Mouse (Mus musculus) limb, embryonic 10.5 days (tissue): ENCODE measurements around the gene Slc25a21. TPM values are rescaled to one million over a fixed set of nuclear protein-coding genes. Genes with fewer than 3 reads are reported as not detected.
A peak's percentile ranks its signal among the peaks of the same experiment; 100 is the strongest.

Experiments
- DNase-seq: peaks from one replicate; pipeline ENCODE4 v3.0.0-alpha.2; 2017; ENCODE audit warnings: low spot score
- H3K27ac ChIP-seq: fragments of 300-500 bp; sonication (generic); 2 replicates; pipeline ENCODE4 v1.5.1; 2016; ENCODE audit warnings: mild to moderate bottlenecking
- H3K27me3 ChIP-seq: fragments of 300-500 bp; sonication (generic); 2 replicates; pipeline ENCODE4 v1.6.1; 2016; ENCODE audit warnings: low read depth, mild to moderate bottlenecking; ENCODE audit not compliant: poor library complexity, severe bottlenecking
- H3K36me3 ChIP-seq: fragments of 300-500 bp; sonication (generic); 2 replicates; pipeline ENCODE4 v1.6.1; 2016; ENCODE audit warnings: mild to moderate bottlenecking, moderate library complexity
- H3K4me1 ChIP-seq: fragments of 300-500 bp; sonication (generic); 2 replicates; pipeline ENCODE4 v1.6.1; 2016
- H3K4me3 ChIP-seq: fragments of 300-500 bp; sonication (generic); 2 replicates; pipeline ENCODE4 v1.5.1; 2016; ENCODE audit warnings: mild to moderate bottlenecking, moderate library complexity
- H3K9me3 ChIP-seq: fragments of 300-500 bp; sonication (generic); replicated peaks from 2 replicates; pipeline ENCODE4 v1.6.1; 2016; ENCODE audit warnings: mild to moderate bottlenecking
- WGBS: fragments of 180-500 bp; shearing (Covaris S2); methylation state at CpG from one replicate; pipeline ENCODE4 v1.1.7; 2016; 5-methylcytosine and 5-hydroxymethylcytosine counted together
- polyA plus RNA-seq: library from polyadenylated mRNA; unstranded; fragments of >200 nt; fragmentation: Nextera tagmentation; extraction: Ambion mirVana; gene quantifications from 2 replicates; pipeline ENCODE4 v1.2.1, GENCODE M21; 2016

Gene Slc25a21
- polyA plus RNA-seq, 1 experiment from 2014 or later: 1.6 TPM

DNA sequence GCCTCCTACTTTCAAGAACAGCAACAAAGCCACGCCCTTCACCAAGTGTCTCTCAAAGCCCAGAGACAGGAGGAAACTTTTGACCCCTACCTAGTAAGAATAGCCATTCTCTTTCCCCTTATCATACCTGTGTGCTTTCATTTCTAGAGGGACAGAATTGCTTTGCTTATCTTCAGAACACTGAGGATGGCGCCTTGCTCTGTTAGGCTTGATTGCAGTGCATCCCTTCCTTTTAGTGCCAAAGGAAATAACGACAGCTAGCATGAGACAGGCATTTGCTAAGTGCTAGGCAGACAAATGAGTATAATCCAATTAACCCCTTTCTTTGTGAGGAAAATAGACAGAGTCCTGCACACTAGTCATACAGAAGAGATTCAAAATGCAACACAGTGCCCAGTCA is 34.4 kb downstream of the Slc25a21 start:
- no peak for DNase-seq
- no peaks in the 10 kb centered on the region for H3K36me3 ChIP-seq
- no peak overlapping the region for H3K27ac ChIP-seq
- H3K27me3 ChIP-seq: no peaks in the 10 kb centered on the region
- no peaks in the 10 kb centered on the region for H3K9me3 ChIP-seq
- H3K4me1 ChIP-seq: peaks cover 7% of the 10 kb centered on the region
- H3K4me3 ChIP-seq: no peak overlapping the region
- 61% methylated on average over 3 of the region's 3 CpGs for WGBS

DNA sequence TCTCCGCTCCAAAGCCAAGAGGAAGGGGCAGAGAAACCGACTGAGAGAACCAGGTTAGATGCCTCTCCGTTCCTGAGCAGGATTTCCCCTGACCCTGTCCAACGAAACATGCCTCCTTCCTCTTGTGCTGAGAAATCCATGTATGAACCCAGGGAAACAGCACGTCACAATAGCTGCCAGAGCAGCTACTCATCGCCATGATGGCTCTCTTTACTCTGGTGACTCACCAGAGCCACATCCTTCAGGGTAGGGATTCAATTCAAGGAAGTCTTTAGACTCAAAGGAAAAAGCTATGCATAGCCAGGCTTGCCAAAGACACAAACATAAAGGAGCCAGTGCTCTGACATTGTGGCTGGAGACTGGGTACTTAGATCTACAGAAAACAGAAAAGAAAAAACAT is 37.4 kb downstream of the Slc25a21 start:
- no peaks in the 10 kb centered on the region for H3K9me3 ChIP-seq
- H3K4me3 ChIP-seq: no peak overlapping the region
- H3K27me3 ChIP-seq: no peaks in the 10 kb centered on the region
- DNase-seq: no peak
- H3K4me1 ChIP-seq: peaks cover 7% of the 10 kb centered on the region
- no peak overlapping the region for H3K27ac ChIP-seq
- WGBS: 85% methylated on average over 6 of the region's 6 CpGs
- no peaks in the 10 kb centered on the region for H3K36me3 ChIP-seq

DNA sequence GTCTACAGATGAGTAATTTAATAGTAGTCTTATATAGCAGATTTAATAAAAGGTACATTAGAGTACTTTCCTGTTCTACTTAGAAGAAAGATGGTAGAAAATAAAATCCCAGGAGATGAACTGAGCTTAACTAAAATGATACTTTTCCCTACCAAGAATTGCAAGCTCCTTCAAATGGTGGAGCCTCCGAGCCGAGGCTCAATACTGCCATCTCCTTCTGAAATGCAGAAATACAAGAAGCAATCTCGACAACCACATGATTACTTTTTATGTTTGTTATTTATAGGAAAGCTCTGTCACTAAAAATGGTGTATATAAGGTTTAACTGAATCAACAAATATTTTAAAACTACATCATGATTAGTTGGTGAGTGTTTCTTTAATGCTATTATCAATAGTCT is 39.0 kb downstream of the Slc25a21 start:
- DNase-seq: no peak
- Histone ChIP-seq H3K27me3 (no peaks in the 10 kb centered on the region), H3K9me3 (no peaks in the 10 kb centered on the region), H3K4me1 (peaks cover 7% of the 10 kb centered on the region), H3K36me3 (no peaks in the 10 kb centered on the region), H3K4me3 (no peak overlapping the region), H3K27ac (no peak overlapping the region)
- WGBS: 70% methylated on average over 3 of the region's 3 CpGs

DNA sequence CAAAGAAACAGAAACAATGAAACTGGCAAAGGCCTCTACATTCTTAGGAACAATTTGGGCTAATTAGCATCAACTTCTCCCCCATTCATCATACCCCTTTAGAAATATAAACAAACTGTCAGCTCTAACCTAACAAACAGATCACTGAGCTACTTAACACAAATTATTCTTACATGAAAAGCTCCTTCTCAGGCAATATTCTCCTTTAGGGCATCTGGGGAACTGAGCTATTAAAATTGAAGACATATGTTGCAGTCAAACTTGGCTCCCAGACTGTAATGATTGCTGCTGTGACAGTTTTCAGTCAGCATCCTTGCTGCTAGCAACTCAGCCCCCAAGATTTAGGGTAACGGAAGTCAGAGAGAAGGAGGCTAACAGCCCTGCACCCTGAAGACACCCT is 58.3 kb downstream of the Slc25a21 start:
- peak overlapping the region; percentile 53; the same call in 1 of the 2 replicates for H3K27ac ChIP-seq
- 42% methylated on average over 1 of the region's 1 CpGs for WGBS

DNA sequence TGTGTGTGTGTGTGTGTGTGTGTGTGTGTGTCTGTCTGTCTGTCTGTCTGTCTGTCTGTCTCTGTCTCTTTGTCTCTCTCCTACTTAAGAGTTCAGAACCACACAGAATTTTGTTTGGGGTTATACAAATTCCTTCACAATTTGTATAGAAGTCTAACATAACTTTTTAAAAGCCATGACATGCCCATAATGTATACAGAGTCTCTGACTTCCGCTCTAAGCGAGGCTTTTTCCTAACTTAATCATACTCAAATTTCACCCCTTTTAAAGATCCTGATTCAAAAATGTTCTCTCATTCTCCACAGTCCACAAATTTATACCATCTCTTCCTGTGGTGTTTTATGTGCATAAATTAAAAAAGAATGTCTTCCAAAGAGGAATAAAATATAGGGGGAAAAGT is 59.5 kb downstream of the Slc25a21 start:
- Histone ChIP-seq H3K27ac (no peak overlapping the region), H3K36me3 (no peaks in the 10 kb centered on the region), H3K27me3 (no peaks in the 10 kb centered on the region), H3K4me1 (peaks cover 37% of the 10 kb centered on the region), H3K4me3 (no peak overlapping the region), H3K9me3 (no peaks in the 10 kb centered on the region)
- WGBS: 82% methylated on average over 2 of the region's 2 CpGs
- no peak for DNase-seq

More for the DNA sequence above, 58.3 kb downstream of the Slc25a21 start:
- no peak for DNase-seq
- no peaks in the 10 kb centered on the region for H3K27me3 ChIP-seq
- no peak overlapping the region for H3K4me3 ChIP-seq
- H3K36me3 ChIP-seq: no peaks in the 10 kb centered on the region
- H3K9me3 ChIP-seq: no peaks in the 10 kb centered on the region
- peaks cover 37% of the 10 kb centered on the region for H3K4me1 ChIP-seq

DNA sequence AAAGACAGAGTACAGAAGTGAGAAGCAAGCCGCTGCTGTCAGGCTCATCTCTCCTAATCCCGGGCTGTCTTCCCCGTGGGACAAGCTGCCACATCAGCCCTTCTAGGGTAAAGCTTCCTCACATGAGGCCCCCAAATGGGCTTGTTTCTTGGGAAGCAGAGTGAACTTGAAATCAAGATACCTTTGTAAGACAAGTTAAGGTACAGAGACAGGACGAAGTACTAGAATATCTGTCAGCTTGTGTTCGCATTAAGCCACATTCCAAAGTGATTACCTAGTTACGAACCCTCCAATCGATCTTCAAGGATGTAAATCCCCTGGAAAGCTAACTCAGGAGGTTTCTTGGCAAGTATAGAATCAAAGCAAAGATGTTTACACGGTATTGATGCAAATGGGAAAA is 78.7 kb downstream of the Slc25a21 start:
- Histone ChIP-seq H3K9me3 (no peaks in the 10 kb centered on the region), H3K4me1 (peaks cover 9% of the 10 kb centered on the region; the same call in 1 of the 2 replicates), H3K4me3 (no peak overlapping the region), H3K27me3 (no peaks in the 10 kb centered on the region), H3K27ac (no peak overlapping the region), H3K36me3 (no peaks in the 10 kb centered on the region)
- DNase-seq: no peak
- WGBS: 57% methylated on average over 8 of the region's 8 CpGs

DNA sequence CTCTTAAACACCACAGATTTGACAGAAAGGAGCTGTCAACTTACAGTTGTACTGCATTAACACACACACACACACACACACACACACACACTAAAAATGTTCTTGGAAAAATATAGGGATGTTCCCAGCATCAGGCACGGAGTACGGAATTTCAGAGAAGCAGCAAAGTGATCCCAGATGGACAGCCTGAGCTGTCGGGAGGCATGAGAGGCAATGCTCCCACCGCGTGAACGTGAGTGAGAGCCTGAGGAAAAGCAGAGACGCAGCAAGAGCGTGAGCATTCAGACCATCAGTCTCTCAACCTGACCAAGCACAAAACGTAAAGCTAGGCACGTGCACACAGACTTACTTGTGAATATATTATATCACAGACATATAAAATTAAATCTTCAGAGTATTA is 81.8 kb downstream of the Slc25a21 start:
- no peak for DNase-seq
- H3K27ac ChIP-seq: no peak overlapping the region
- H3K9me3 ChIP-seq: no peaks in the 10 kb centered on the region
- no peak overlapping the region for H3K4me3 ChIP-seq
- no peaks in the 10 kb centered on the region for H3K36me3 ChIP-seq
- peaks cover 6% of the 10 kb centered on the region; the same call in 1 of the 2 replicates for H3K4me1 ChIP-seq
- 65% methylated on average over 10 of the region's 10 CpGs for WGBS
- no peaks in the 10 kb centered on the region for H3K27me3 ChIP-seq

DNA sequence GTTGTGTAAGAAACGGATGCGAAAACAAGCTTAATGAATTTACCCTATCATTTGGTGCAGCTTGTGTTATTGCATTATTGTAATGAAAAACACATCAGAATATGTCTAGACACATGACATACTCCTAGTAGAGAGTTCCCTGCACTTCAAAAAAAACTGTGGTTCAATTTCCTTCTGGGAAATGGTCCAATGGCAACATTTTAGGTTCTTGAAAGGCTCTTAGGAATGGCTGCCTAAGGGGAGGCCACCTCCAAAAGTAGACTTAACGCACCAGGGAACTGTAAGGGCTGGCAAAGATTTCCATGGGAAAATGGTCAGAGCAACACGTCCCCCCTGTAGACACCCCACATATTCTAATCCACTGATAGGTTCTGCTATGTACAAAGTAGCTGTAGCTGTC is 87.9 kb downstream of the Slc25a21 start:
- no peak for DNase-seq
- Histone ChIP-seq H3K9me3 (no peaks in the 10 kb centered on the region), H3K4me1 (no peaks in the 10 kb centered on the region), H3K4me3 (no peak overlapping the region), H3K27ac (no peak overlapping the region), H3K27me3 (no peaks in the 10 kb centered on the region), H3K36me3 (no peaks in the 10 kb centered on the region)
- 91% methylated on average over 4 of the region's 4 CpGs for WGBS

DNA sequence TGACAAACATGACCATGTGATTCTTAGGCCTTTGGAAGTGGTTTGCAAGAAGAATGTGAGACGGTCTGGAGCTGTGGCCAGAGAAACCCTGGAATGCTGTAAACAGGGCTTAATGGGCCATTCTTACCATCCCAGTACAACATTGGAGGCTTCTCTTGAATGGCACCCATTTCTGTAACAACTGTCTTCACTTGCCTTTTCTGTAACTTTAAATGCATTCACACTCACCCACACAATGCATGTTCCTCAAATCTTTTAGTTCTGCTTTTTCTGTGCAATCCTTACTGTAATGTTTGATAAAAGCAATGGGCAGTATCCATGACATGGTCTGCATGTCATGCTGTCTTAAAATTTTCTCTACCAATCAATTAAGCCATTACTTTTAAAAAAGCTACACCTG is 95.0 kb downstream of the Slc25a21 start:
- Histone ChIP-seq H3K27ac (no peak overlapping the region), H3K4me1 (peaks cover 3% of the 10 kb centered on the region; the same call in 1 of the 2 replicates), H3K27me3 (no peaks in the 10 kb centered on the region), H3K4me3 (no peak overlapping the region), H3K9me3 (no peaks in the 10 kb centered on the region), H3K36me3 (no peaks in the 10 kb centered on the region)
- DNase-seq: no peak
- WGBS: 85% methylated on average over 1 of the region's 1 CpGs

DNA sequence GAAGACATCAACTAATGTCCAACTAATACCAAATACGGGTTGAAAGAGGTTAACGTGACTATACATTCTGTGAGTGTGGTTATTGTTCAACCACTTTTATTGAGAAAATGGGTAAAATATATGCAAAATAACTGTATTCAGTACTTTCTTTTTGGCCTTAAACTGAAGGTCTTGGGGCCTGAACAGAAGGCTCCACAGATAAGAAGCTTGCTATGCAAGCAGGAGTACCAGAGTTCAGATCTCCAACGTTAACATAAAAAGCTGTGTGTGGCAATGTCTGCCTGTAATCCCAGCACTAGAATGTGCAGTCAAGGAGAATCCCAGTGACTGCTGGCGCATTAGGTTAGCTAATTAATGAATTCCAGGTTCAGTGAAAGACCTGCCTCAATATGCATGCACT is 96.7 kb downstream of the Slc25a21 start:
- no peaks in the 10 kb centered on the region for H3K9me3 ChIP-seq
- no peak overlapping the region for H3K4me3 ChIP-seq
- no peaks in the 10 kb centered on the region for H3K27me3 ChIP-seq
- DNase-seq: no peak
- no peak overlapping the region for H3K27ac ChIP-seq
- H3K36me3 ChIP-seq: no peaks in the 10 kb centered on the region
- whole genome bisulfite sequencing: 83% methylated on average over 4 of the region's 4 CpGs
- peaks cover 6% of the 10 kb centered on the region; the same call in 1 of the 2 replicates for H3K4me1 ChIP-seq

DNA sequence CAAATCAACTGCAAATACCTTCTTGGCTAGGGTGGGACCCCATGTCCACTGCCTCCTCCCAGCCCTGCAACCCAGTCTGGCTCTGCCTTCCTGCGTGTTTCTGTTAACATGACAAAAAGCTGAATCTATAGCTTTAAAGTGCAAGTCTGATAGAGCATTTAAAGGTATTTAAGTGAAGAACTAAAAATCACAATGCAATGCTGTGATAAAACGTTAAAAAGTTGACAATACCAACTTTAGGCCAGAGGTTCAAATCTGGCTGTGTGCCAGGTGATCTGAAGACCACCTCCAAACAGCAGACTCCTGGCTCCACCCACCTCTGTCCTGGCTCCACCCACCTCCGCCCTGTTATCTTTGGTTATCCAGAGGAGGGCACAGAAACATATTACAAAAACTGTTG is 98.2 kb downstream of the Slc25a21 start:
- WGBS: 73% methylated on average over 3 of the region's 3 CpGs
- Histone ChIP-seq H3K27me3 (no peaks in the 10 kb centered on the region), H3K36me3 (no peaks in the 10 kb centered on the region), H3K4me3 (no peak overlapping the region), H3K4me1 (peaks cover 6% of the 10 kb centered on the region; the same call in 1 of the 2 replicates), H3K9me3 (no peaks in the 10 kb centered on the region), H3K27ac (no peak overlapping the region)
- no peak for DNase-seq

DNA sequence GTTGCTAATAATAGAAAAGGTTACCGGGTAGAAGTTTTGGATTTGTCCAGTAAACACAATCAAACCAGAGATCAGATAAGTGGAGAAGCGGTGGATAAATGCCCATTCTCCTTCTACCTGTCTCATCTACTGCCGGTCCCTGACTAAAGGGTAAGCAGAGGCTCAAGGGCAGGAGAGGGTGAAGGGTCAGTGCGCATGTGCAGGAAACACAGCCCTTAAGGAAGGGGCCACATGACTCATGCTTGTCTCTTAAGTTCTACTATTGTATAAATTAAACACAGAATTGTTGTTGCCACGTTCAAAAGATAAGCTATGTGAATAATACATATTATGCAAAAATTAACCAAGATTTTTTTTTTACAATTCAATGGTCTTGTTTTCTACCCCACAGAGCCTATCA is 98.9 kb downstream of the Slc25a21 start:
- no peak for DNase-seq
- Histone ChIP-seq H3K27ac (no peak overlapping the region), H3K27me3 (no peaks in the 10 kb centered on the region), H3K9me3 (no peaks in the 10 kb centered on the region), H3K36me3 (no peaks in the 10 kb centered on the region), H3K4me1 (peaks cover 6% of the 10 kb centered on the region; the same call in 1 of the 2 replicates), H3K4me3 (no peak overlapping the region)
- WGBS: 93% methylated on average over 5 of the region's 5 CpGs

DNA sequence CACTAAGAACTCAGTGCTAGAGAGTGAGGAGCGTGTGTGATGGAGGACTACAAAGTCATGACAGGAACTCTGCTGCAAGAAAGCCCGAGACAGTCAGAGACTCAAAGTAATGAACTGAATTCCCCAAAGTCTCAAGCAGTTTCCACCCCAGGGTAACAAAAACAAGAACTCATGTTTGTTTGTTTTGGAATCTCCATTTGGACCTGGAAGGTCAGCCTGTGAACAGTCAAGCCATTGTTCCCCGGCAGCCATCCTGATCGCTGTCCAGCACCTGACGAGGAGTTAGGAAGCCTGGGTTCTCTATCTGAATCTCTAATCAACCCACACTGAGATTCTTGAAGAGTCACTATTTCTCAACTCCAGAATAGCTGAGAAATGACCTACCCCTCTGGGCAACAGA is 104.2 kb downstream of the Slc25a21 start:
- Histone ChIP-seq H3K9me3 (no peaks in the 10 kb centered on the region), H3K27me3 (no peaks in the 10 kb centered on the region), H3K27ac (no peak overlapping the region), H3K4me3 (no peak overlapping the region), H3K36me3 (no peaks in the 10 kb centered on the region), H3K4me1 (peaks cover 6% of the 10 kb centered on the region; the same call in 1 of the 2 replicates)
- DNase-seq: no peak
- 66% methylated on average over 5 of the region's 5 CpGs for WGBS

DNA sequence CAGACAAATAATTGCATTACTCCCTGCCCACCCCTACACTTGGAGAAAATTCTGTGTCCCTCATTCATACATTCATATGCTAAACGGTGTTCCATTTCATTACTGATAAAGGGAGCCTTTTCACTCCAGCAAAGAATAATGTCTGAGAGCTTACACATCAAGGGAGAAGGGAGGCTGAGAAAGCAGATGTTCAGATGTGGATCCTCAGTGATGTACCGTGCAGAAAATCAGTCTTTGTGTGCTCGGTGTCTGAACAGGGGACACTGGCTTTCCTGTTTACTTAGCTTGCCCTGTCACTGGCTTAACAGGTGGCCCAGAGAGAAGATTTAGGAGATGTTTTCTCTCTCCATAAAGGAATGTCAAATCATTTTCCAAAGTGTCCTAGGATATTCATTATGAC is 112.8 kb downstream of the Slc25a21 start:
- no peak for DNase-seq
- Histone ChIP-seq H3K4me1 (0 out of 2 replicates have a peak, but pooled peaks cover 3% of the 10 kb centered on the region), H3K4me3 (no peak overlapping the region), H3K27ac (no peak overlapping the region), H3K36me3 (no peaks in the 10 kb centered on the region), H3K27me3 (no peaks in the 10 kb centered on the region), H3K9me3 (no peaks in the 10 kb centered on the region)
- WGBS: 79% methylated on average over 3 of the region's 3 CpGs
